Mouse (Mus musculus) midbrain, embryonic 14.5 days (tissue): ENCODE data around the gene AB124611. TPM values are rescaled to one million over a fixed set of nuclear protein-coding genes. Genes with fewer than 3 reads are reported as not detected.

Experiments
- ATAC-seq: fragments of 200-750 bp; cut with Nextera tagmentation; 2 replicates; pipeline ENCODE4 v1.8.0; 2017; ENCODE audit warnings: moderate number of reproducible peaks, moderate library complexity; ENCODE audit not compliant: low FRiP score, low TSS enrichment
- DNase-seq: peaks from one replicate; pipeline ENCODE4 v3.0.0-alpha.2; 2015
- H3K27ac ChIP-seq: fragments of 300-500 bp; sonication (generic); replicated peaks from 2 replicates; pipeline ENCODE4 v1.5.1; 2014; ENCODE audit warnings: mild to moderate bottlenecking, low read depth, low read length, moderate library complexity
- H3K27me3 ChIP-seq: fragments of 300-500 bp; sonication (generic); 2 replicates; pipeline ENCODE4 v1.6.1; 2014; ENCODE audit warnings: low read length, control low read depth, mixed read lengths; ENCODE audit not compliant: control insufficient read depth, insufficient read depth
- H3K36me3 ChIP-seq: fragments of 300-500 bp; sonication (generic); 2 replicates; pipeline ENCODE4 v1.6.1; 2014; ENCODE audit warnings: low read length, control low read depth; ENCODE audit not compliant: control insufficient read depth, insufficient read depth
- H3K4me1 ChIP-seq: fragments of 300-500 bp; sonication (generic); 2 replicates; pipeline ENCODE4 v1.6.1; 2014; ENCODE audit warnings: mild to moderate bottlenecking, antibody characterized with exemption, low read length, control low read depth; ENCODE audit not compliant: control insufficient read depth, insufficient read depth
- H3K4me2 ChIP-seq: fragments of 300-500 bp; sonication (generic); 2 replicates; pipeline ENCODE4 v1.6.1; 2014; ENCODE audit warnings: mild to moderate bottlenecking, low read length, moderate library complexity
- H3K4me3 ChIP-seq: fragments of 300-500 bp; sonication (generic); replicated peaks from 2 replicates; pipeline ENCODE4 v1.5.1; 2014; ENCODE audit warnings: low read depth, low read length
- H3K9ac ChIP-seq: fragments of 300-500 bp; sonication (generic); replicated peaks from 2 replicates; pipeline ENCODE4 v1.6.1; 2014; ENCODE audit warnings: mild to moderate bottlenecking, low read length, moderate library complexity
- H3K9me3 ChIP-seq: fragments of 300-500 bp; sonication (generic); 2 replicates; pipeline ENCODE4 v1.6.1; 2016; ENCODE audit warnings: low read length, control low read depth, mixed read lengths; ENCODE audit not compliant: control insufficient read depth
- WGBS: fragments of 180-500 bp; shearing (Covaris S2); extraction: QIAGEN DNeasy Blood & Tissue Kit; methylation state at CpG from one replicate; pipeline ENCODE4 v1.1.7; 2014; 5-methylcytosine and 5-hydroxymethylcytosine counted together
- polyA plus RNA-seq: library from polyadenylated mRNA; unstranded; fragments of >200 nt; fragmentation: Nextera tagmentation; extraction: Ambion mirVana; gene quantifications from 2 replicates; pipeline ENCODE4 v1.2.1, GENCODE M21; 2014

The AB124611 gene
- polyA plus RNA-seq, 1 experiment from 2014 or later, result 1.8 TPM

DNA sequence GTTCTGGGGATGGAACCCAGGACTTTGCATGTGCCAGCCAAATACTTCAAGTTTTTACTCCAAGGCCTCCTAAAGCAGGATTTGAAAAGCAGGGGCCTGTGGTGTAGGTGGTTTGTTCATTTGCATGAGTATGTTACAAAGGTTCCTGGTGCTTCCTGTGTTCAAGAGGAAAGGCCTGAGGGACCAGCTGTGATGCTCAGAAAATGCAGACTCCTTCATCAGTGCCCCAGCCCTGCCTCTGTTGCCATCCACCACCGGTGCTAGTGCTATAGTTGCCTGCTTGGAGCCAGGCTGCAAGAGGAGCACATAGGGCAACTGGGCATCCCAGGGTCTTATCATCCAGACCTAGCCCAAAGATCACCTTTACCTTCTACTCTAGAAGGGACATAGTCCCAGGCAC lies 40.6 kb downstream of the AB124611 start:
- ATAC-seq (no peak), DNase-seq (no peak)
- Histone ChIP-seq H3K9ac (no peak overlapping the region), H3K36me3 (peaks cover 25% of the 10 kb centered on the region), H3K4me3 (no peak overlapping the region), H3K9me3 (no peaks in the 10 kb centered on the region), H3K27me3 (no peaks in the 10 kb centered on the region), H3K4me2 (no peak overlapping the region), H3K27ac (no peak overlapping the region), H3K4me1 (no peaks in the 10 kb centered on the region)
- WGBS, result 88% methylated on average over 1 of the region's 1 CpGs

DNA sequence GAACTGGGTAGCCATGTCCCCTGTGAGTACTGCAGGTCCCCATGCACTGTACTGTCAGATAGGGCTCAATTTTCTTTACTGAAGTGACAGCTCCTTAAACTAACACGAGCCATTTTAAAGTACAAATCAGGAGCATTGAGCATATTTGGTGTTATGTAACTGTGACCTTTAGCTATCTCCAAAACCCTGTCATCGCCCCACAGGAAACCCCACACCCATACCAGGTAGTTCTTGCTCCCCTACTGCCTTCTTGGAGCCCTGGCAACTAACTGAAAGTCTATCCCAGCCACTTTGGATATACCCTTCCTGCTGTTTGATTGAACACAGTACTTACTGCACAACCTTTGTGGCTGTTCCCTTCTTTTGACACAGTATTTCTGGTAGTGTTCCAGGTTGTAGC lies 41.1 kb downstream of the AB124611 start:
- WGBS, result 93% methylated on average over 2 of the region's 2 CpGs
- ATAC-seq (no peak), DNase-seq (no peak)
- Histone ChIP-seq H3K9me3 (no peaks in the 10 kb centered on the region), H3K9ac (no peak overlapping the region), H3K27ac (no peak overlapping the region), H3K4me3 (no peak overlapping the region), H3K36me3 (peaks cover 28% of the 10 kb centered on the region), H3K4me1 (no peaks in the 10 kb centered on the region), H3K27me3 (no peaks in the 10 kb centered on the region), H3K4me2 (no peak overlapping the region)

DNA sequence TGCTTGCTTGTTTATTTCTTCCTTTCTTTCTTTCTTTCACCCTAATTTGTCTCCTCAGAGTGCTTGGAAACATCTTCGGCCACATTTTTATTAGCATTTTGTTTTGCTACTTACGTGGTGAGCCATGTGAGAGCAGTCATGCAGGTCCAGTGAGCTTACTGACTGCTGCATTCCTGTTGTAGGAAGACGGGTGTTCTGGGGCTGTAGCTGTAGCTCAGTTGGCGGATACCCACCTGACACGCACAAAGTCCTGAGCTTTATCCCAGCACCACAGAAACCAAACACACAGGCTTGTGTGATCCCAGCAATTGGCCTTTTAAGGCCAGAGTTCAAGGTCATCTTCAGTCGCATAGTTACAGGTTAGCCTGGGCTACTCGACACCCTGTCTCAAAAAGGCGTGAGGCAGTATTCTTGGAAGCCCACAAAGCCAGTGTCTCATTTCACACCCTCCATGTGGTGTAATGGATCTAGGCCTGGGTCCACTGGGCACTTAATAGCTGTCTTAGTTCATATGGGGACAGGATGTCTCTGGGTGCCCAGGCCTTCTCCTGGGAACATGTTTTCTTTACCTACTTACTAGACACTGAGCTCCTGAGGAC lies 42.8 kb downstream of the AB124611 start:
- Histone ChIP-seq H3K9ac (no peak overlapping the region), H3K27ac (no peak overlapping the region), H3K4me3 (no peak overlapping the region), H3K27me3 (no peaks in the 10 kb centered on the region), H3K9me3 (no peaks in the 10 kb centered on the region), H3K36me3 (peaks cover 43% of the 10 kb centered on the region), H3K4me1 (no peaks in the 10 kb centered on the region), H3K4me2 (no peak overlapping the region)
- no peak for DNase-seq
- no peak for ATAC-seq
- 95% methylated on average over 8 of the region's 8 CpGs for WGBS

DNA sequence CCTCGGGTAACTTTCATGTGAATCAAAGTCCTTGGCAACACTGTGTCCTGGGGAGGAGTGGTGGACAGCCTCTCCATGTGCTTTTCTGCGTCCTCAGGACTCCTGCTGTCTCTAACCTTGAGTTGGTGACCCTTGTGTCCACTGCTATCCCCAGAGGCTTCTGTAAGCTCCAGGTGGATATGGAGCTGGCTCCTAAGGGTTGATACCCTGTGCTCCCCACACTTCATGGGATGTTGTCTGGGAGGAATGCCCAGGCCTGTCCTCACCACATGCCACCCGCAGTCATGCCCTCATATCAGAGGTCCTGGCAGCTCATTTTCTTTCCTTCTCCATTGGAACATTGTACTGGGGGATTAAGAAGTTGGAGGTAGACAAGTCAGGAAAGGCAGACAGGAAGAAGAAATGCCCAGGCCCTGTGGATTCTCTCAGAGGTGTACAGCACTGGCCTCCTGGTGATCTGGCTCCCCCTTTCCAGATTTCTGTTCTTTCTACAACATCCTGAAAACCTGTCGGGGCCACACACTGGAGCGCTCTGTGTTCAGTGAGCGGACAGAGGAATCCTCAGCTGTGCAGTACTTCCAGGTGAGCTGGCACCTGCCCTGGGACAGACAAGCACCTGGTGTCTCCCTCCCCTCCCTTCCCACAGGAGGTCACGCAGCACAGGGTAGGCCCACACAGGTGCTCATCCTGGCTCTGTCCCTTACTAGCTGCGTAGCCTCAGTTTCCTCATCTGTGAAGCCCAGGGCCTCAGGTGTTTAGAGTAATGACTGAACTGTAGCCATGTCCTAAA lies 48.2 kb downstream of the AB124611 start:
- peaks cover 92% of the 10 kb centered on the region for H3K36me3 ChIP-seq
- no peaks in the 10 kb centered on the region for H3K9me3 ChIP-seq
- H3K27me3 ChIP-seq, result no peaks in the 10 kb centered on the region
- no peak overlapping the region for H3K9ac ChIP-seq
- 97% methylated on average over 8 of the region's 8 CpGs for WGBS
- DNase-seq (no peak), ATAC-seq (no peak)
- no peak overlapping the region for H3K27ac ChIP-seq
- no peak overlapping the region for H3K4me2 ChIP-seq
- H3K4me3 ChIP-seq, result no peak overlapping the region
- no peaks in the 10 kb centered on the region for H3K4me1 ChIP-seq

DNA sequence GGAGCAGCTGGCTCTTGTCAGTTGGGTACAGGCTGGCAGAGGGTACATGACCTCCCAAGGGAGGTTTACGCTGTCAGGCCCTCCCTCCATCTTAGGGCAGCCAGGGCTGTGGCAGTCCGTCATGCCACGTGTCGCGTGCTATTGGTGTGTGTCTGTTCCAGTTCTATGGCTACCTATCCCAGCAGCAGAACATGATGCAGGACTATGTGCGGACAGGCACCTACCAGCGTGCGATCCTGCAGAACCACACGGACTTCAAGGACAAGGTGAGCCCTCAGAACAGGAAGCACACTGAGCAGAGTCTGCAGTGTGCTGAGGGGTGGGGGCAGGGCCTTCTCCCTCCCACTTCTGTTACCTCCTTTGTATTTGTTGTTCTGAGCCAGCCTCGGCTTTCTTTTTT lies 49.3 kb downstream of the AB124611 start:
- Histone ChIP-seq H3K27ac (no peak overlapping the region), H3K9me3 (no peaks in the 10 kb centered on the region), H3K9ac (no peak overlapping the region), H3K4me3 (no peak overlapping the region), H3K4me1 (no peaks in the 10 kb centered on the region), H3K36me3 (peaks cover 93% of the 10 kb centered on the region), H3K27me3 (no peaks in the 10 kb centered on the region), H3K4me2 (no peak overlapping the region)
- WGBS, result 93% methylated on average over 10 of the region's 10 CpGs
- ATAC-seq, result no peak
- no peak for DNase-seq

DNA sequence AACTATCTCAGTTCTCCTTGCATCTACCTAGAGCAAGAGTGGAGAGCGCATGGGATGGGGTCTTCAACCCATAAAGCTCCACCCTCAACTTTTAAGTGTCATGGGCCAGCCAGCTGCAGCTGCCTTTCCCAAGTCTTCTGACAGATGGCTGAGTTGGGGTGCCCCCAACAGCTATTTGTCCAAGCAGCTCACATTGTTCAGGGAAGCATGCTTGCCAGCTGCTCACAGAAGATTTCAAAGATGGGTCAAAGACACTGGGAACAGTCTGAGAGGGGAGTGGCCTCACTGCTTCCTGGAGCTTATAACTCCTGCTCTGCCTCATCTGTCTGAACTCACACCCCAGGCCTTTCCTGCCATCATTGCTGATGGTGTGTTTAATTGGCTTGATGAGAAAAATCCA lies 50.3 kb downstream of the AB124611 start:
- no peak overlapping the region for H3K9ac ChIP-seq
- no peaks in the 10 kb centered on the region for H3K27me3 ChIP-seq
- no peaks in the 10 kb centered on the region for H3K9me3 ChIP-seq
- no peak for DNase-seq
- 83% methylated on average over 1 of the region's 1 CpGs for WGBS
- H3K4me1 ChIP-seq, result no peaks in the 10 kb centered on the region
- H3K4me3 ChIP-seq, result no peak overlapping the region
- H3K36me3 ChIP-seq, result peaks cover 94% of the 10 kb centered on the region
- H3K27ac ChIP-seq, result no peak overlapping the region
- no peak overlapping the region for H3K4me2 ChIP-seq
- no peak for ATAC-seq

DNA sequence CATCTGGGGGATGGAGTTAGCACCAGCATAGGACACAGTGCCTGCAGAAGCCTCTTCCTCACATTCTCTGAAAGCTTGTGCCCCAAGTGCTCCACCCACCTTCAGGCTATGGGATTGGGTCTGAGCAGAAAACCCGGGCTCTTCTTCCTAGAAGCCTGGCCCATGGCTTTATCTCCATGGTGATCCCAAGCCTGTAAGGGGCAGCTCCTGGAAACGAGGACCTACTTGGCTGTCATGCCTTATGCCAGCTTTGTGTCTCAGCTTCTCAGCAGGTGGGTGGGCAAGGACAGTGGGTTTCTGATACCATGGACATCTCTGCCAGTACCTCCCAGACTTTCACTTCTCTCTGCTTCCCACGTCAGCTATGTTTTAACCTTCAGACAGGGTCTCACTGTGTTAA lies 52.2 kb downstream of the AB124611 start:
- Histone ChIP-seq H3K27me3 (no peaks in the 10 kb centered on the region), H3K9ac (no peak overlapping the region), H3K9me3 (no peaks in the 10 kb centered on the region), H3K27ac (no peak overlapping the region), H3K36me3 (peaks cover 93% of the 10 kb centered on the region), H3K4me1 (no peaks in the 10 kb centered on the region), H3K4me2 (no peak overlapping the region), H3K4me3 (no peak overlapping the region)
- WGBS, result 48% methylated on average over 3 of the region's 3 CpGs
- DNase-seq, result no peak
- ATAC-seq, result no peak

DNA sequence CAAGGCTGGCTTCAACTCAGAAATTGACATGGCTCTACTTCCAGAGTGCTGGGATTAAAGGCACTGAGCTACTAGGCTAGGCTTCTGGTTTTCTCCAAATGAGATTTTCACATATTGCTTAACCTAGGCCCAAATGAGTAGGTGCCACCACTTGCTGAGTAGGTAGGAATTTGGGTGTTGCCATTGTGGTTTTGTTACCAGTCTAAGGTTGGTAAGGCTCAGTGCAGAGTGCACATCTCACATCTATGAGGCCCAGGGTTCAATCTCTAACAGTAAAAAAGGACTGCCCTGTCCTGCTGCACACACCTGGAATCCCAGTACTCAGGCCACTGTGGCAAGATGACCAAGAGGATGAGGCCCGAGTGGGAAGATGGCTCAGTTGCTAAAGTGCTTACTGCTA lies 59.4 kb downstream of the AB124611 start:
- H3K4me2 ChIP-seq, result no peak overlapping the region

More for the DNA sequence above, 59.4 kb downstream of the AB124611 start:
- H3K4me3 ChIP-seq, result no peak overlapping the region
- ATAC-seq, result no peak
- WGBS, result 96% methylated on average over 1 of the region's 1 CpGs
- DNase-seq, result no peak
- H3K9ac ChIP-seq, result no peak overlapping the region
- no peaks in the 10 kb centered on the region for H3K9me3 ChIP-seq
- H3K4me1 ChIP-seq, result no peaks in the 10 kb centered on the region
- no peaks in the 10 kb centered on the region for H3K27me3 ChIP-seq
- peaks cover 97% of the 10 kb centered on the region for H3K36me3 ChIP-seq
- H3K27ac ChIP-seq, result no peak overlapping the region
